Mouse (Mus musculus): ENCODE data around the gene Lmna.

Lmna gene

DNA sequence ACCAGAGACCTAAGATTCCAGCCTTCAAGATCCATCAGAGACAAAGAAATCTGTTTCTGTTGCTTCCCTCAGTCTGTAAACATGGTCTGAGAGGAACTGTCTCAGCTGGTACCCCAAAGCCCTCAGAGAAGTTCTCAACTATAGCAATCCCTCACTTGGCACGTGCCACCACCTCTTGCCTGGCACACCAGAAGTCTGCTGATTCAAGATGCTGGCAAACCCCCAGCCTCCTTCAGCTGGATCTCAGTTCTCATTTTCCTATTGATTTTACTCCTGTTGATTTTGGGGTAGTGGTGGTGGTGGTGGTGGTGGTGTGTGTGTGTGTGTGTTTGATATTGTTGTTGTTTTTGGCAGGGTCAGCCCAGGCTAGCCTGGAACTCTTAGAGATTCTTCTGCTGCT, 36.2 kb downstream of the Lmna start:
- DNase-seq (ENCODE audit: low spot score in 2 of 2) = no peak

DNA sequence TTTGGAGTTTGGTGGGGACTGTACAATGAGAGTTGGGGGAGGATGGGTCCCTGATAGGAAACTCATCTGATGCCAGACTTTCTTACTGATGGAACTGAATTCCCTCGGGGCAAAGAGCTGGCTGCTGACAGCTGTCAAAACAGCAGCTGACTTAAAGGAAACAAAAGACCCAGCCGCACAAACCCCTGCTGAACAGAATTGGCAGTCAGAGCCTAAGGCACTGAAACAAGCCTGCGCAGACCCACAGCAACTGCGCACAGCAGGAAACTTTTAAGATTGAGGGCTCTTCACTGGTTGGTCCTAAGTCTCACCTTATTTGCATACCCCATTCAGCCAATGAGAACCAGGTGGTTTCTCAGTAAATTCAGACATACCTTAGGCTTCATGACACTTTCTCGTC, 36.7 kb downstream of the Lmna start:
- DNase-seq (ENCODE audit: low spot score in 2 of 2) = no peak

DNA sequence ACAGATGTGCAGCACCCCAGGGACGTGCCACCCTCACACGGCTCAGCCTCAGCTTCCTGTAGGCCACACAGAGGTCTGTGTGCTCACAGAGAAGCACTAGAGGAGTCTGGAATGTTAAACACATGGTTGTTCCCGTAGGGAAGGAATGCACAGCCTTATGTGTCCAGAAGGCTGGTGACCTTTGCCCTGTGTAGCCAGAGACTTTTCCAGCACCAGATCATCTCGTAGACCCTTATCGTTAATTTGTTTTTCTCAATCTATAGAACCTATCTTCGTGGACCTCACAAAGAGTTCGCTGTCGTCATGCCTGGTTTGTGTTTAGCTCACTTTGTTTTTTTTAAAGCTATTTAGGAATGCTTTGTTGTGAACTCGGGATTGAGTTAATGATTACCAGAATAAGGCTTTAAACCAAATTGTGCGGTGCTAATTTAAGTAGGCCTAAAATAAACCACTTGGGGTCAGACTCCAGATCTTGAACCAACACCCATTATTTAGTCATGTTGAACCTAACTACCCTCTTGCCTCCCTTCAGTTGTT, 38.7 kb downstream of the Lmna start:
- DNase-seq (ENCODE audit: low spot score in 2 of 2) = no peak

DNA sequence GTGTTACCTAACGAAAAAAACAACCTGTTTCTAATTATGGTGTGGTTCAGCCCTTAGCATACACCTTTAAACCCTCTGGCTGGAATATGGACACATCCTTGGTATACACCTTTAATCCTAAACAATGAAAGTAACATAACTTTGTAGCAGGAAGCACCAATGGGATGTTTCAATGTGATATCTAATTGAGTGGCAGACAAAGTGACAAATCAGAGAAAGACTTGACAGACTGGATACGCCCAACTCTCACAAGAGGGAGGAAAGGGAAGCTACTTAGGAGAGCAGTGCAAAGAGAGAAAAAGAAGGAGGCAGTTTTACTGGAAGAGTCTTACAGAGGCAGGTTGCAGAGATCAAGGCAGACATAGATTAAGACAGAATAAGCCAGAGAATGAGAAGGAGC, 40.3 kb downstream of the Lmna start:
- no peak for DNase-seq (ENCODE audit: low spot score in 2 of 2)

DNA sequence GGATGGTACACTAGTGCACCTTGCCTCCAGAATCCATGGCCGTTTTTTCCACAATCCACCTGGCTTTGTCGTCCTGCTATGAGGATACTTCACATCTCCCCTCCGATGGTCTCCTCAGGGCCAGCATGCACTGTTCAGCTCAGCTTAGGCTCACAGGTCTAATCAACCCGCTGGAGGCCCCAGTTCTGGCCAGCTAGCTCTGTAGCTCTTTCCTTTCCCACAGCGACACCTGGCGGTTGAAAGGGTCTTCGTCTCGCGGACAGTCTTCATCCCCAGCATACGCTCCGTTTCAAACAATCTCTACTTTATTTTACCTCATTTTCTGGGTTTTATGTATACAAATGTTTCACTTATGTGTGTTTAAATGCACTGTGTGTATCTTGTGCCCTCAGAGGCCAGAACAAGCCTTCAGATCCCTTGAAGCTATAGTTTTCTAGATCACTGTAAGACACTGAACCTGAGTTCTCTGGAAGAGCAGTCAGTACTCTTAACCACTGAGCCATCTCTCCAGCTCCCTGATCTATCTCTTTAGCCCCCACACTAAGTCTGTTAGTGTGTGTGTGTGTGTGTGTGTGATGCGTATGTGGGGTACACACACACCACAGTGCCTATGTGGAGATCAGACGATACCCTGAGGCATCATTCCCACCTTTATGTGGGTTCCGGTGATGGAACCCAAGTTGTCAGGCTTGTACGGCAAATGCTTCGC, 42.5 kb downstream of the Lmna start:
- peak; percentile 93 to 94 for DNase-seq (ENCODE audit: low spot score in 2 of 2)

DNA sequence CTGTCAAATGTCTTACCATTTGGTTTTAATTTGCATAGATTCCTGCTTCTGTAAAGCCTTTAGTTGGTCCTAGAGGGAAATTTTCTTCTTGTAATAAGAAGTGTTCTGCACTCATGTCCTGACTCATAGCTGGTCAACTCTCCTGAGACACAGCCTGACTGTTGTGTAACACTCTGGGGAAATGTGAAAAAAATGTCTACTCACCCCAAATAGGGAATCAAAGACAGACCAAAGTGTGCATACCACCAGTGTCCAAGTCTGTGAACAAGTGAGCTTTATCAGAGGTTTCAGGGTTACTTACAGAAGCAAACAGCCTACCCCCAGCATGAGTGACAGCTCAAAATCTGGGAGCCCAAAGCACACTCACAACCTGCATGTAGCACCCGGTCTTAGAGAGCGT, 44.6 kb downstream of the Lmna start:
- DNase-seq (ENCODE audit: low spot score in 2 of 2) = no peak

DNA sequence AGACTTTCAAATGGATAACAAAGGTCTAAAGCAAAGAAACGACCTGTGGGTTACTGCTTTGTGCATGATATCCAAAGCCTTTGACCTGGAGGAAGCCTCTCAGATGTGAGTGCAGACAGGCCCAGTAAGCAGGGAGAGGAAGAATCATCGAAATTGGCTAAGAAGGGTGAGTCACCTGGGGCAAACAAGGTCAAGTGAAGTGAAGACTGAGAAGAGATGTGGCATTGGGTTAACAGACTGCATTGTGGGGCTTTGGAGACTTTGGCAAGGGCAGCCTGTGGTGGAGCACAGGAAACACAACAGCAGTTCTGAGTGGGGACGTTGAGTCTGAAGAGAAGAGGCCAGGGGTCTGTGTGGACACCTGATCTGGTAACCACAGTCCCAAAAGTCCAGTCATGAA, 45.3 kb downstream of the Lmna start:
- DNase-seq (ENCODE audit: low spot score in 2 of 2) = no peak

DNA sequence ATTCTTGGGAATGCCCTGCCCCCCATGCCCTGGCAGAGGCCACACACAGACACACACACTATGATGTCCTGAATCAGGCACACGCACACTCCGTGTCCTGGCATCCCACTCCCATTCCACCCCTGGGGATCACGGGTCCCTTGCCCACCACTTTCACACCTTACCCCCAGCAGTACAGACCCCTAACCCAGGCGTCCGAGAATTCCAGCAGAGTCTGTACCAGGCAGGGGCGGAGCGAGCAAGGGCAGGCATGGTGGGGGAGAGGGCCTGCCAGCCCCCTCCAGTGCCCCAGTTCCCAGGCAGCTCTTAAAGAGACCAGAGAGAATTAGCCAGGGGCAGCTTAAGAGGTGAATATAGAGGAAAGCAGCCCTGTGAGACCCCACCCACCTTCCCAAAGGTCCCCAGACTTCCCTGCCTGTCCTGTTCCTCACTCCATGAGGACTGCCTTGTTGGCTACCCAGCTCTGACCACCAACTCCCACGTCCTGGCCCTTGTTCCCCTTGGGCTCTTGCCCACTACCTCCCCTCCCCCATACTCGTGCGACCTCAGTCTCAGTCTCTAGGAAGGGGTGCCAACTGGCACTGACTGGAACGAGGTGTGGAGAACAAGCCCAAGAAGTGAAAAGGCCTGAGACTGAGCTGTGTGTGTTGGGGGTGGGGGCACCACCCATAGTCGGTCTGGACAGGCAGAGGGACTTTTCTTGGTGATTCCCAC, 48.6 kb downstream of the Lmna start, which contains the start of gene Sema4a:
Gene Sema4a (minus strand): TSS at position 200 of the 714 bp plus-strand sequence.
- DNase-seq (ENCODE audit: low spot score in 2 of 2) = no peak

DNA sequence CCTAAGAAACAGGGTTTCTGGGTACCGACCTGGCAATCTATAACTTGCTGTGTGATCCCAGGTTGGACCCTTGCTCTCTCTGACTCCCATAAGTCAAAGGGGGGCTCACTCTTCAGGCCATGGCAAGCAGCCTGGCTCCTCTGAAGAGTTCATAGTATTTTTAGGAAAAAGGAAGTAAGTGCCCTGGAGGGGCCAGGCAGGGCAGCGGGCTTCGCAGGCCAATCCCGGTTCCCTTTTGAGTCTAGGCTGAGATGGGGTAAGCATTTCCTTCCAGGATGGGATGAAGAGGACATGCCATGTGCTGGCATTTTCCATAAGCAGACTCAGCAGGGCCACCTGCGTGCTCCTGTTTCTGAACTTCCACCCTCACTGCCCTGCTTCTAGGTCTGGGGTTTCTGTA, 49.7 kb downstream of the Lmna start:
- DNase-seq (ENCODE audit: low spot score in 2 of 2) = no peak

DNA sequence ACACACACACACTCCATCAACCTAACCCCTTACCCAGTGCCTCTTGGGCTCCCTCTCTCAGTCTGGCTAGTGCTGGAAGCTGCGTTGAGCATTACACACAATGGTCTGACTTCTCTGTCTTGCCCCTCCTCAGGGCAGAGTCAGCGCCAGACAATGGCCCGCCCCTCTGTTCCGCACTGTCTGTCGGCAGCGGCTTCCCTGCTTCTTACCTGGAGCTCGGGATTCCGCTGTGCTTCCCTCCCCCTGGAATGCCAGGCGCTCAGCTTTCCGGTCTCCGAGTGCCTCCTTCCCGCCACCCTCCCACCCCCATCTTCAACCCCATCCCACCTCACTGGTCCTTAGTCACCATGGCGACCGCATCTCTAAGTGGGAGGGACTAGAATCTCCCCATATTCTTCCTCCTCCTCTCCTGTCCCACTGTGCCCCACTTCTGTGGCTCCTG, 51.0 kb downstream of the Lmna start:
- DNase-seq (ENCODE audit: low spot score in 2 of 2) = no peak

DNA sequence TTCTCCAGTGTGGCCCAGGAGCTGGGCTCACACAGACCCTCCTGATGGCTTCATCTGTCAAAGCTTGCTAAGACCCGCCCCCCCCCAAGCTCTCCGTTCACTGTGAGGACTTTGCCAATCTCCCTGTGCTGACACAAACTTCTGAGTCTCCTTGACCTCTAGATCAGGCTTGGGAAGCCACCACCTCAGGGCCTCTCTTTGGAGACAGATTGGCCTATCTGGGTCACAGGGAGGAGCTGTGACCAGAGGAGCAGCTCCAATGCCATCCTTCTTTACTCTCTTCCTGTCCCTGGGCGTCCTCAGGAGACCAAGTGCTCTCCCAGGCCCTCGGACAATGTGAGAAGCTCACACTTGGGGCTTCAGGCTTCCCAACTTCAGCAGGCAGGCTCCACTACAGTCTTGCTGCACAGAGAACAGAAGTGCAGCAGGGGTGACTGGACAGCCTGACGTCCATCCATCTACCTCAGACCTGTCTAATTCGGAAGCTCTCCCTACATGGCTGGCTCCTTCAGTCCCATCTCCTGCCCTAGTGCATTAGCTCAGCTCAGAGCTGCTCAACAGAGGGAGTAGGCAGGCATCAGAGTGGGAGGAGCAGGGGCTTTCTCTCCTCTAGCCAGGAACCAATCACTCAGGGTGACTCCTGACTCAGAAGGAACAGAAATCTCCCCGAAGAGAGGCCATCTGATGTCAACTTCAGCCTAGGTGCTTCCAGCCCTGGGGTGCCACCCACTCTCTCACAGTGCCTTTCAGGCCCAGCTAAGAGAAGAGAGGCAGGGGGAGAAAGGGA, 52.8 kb downstream of the Lmna start:
- no peak for DNase-seq (ENCODE audit: low spot score in 2 of 2)

DNA sequence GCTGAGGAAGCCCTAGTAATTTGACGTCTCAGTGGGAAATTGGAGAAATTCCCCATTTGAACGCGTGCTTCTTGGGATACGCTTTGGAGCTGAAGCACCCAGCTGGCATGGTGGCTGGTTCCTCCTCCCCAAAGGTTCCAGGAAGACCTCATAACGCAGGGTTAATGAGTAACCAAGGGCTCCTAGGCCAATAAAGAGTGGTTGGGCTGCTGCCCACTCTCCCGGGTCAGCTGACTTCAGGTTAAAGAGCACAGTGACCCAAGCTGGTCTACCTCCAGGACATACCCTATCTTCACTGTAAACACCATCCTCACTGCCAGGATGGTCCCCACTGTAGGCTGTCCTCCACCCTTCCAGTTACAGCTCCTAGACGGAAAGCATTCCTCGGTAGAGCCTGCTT, 53.4 kb downstream of the Lmna start:
- no peak for DNase-seq (ENCODE audit: low spot score in 2 of 2)

DNA sequence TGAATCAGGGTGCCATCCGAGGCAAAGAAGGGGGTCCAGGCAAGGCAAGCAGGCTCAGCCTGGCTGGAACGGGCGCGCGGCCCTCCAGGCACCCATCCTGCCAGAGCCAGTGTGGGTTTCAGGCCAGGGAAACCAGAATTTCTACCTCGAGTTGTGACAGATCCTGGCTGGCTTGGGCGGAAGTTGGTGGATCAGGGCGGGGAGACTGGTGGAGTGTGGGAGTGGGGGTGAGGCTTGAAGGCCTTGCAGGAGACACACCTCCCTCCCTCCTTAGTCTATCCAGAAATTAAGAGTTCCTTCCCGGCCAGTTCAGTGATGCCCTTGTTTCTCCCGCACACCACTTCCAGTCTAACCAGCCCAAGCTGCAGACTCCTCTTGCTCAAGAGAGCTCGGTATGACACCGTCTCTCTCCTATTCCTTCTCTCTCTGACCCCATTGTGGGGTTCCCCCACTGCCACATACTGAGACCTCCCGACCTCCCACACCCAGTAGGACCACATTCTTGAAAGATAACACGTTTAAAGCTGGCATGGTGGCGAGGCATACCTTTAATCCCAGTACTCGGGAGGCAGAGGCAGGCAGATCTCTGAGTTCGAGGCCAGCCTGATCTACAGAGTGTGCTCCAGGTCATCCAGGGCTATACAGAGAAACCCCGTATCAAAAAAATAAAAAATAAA, 54.0 kb downstream of the Lmna start:
- no peak for DNase-seq (ENCODE audit: low spot score in 2 of 2)

DNA sequence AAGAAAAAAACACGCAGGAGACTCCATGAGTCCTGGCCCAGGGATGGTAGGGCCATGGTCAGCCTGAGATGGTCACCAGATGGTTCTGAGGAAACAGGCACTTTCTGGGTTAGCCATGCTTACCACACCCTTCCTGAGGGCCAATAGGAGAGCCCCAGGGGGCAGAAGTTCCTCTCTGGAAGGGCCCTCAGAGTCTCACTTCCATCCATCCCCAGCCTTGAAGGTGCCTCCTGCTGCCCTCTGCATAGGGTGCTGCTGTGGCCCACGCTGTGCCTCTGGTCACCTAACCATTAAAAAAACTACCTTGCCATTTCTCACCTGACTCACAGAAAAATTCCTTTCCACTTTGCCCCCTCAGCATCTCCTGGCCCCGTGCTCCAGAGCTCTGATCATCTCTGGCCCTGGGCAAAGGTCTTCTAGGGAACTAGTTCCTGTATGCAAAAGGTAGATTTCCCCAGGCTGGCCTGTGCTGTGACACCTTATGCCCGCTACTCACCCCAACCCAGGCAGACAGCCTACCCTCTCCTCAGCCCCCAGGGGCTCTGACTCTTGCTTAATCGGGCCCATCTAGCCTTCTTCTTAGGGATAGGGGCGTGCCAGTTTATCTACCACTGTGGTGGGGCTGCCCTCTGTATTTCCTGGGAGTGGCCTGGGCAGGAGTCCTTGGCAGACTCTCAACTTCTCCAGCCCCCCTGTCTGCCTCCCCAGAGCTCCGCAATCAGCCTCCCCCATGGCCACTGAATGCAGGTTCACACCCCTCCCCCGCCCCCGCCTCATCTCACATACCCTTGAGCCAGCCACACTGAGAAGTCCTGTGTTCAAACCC, 54.8 kb downstream of the Lmna start:
- no peak for DNase-seq (ENCODE audit: low spot score in 2 of 2)

DNA sequence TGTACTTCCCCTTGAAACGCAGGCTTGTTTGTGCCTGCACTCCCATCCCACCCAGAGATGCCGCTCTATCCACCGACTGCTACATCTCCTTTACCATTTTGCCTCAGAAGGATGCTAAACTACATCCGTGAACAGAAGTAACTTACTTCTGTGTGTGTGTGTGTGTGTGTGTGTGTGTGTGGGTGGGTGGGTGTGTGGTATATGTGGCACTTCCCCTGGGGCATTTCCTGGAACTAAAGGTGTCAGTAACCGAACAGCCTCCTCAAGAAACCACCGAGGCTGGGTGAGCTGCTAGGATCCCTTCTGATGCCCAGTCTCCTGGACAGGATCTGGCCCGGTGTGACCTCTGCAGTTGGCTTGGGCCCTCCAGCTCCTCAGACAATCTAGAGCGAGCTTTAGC, 55.8 kb downstream of the Lmna start:
- no peak for DNase-seq (ENCODE audit: low spot score in 2 of 2)

DNA sequence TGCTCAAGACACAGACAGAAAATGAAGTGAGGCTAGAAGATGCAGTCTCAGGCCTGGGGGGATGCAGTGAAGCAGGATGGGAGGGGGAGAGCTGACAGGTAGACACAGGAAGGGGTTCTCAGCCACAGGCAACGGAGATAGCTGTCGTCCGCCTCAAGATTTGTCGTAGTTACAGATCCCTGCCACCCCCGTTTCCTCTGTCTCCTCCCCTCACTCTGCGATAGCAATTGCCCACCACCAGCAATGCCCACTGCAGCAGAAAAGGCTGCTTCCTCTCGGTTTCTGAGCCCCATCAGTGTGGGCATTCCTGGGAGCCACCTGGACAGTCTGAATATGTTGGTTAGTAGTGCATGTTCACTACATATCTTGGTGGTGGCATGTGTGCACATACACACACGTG, 56.4 kb downstream of the Lmna start:
- no peak for DNase-seq (ENCODE audit: low spot score in 2 of 2)

DNA sequence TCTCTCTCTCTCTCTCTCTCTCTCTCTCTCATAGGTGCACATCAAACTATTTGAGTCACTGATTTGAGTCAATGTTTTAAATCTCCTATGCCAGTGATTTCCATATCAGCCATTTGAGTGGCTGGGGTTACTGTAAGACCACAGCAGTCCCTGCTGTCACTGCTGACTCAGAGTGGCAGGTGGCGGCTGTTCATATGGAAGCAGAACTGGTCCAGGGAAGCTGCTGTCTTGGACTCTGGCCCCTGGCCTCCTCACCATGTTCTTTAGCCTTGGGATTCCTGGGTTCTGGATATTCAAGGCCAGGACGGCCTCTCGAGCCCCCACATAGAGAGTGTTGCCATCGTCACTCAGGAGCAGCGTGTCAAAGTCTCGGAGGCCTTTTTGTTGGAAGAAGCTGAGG, 57.0 kb downstream of the Lmna start:
- no peak for DNase-seq (ENCODE audit: low spot score in 2 of 2)

DNA sequence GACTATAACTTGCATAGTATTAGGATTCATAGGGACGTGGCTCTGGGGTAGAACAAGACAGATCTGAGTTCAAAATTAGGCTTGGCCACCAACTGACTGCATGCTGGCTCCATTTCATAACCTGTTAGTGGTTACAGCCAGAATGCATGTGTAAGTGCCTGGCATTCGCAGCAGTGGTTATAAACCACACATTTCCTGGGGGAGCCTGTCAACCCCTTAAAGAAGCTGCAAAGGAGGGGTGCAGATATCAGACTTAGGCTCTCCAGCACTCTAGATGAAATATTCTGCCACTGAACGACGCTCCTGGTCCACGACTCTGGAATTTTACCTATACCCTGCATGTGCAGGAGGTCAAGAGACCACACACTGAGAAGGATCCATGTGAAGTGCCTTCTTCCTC, 57.5 kb downstream of the Lmna start:
- no peak for DNase-seq (ENCODE audit: low spot score in 2 of 2)

DNA sequence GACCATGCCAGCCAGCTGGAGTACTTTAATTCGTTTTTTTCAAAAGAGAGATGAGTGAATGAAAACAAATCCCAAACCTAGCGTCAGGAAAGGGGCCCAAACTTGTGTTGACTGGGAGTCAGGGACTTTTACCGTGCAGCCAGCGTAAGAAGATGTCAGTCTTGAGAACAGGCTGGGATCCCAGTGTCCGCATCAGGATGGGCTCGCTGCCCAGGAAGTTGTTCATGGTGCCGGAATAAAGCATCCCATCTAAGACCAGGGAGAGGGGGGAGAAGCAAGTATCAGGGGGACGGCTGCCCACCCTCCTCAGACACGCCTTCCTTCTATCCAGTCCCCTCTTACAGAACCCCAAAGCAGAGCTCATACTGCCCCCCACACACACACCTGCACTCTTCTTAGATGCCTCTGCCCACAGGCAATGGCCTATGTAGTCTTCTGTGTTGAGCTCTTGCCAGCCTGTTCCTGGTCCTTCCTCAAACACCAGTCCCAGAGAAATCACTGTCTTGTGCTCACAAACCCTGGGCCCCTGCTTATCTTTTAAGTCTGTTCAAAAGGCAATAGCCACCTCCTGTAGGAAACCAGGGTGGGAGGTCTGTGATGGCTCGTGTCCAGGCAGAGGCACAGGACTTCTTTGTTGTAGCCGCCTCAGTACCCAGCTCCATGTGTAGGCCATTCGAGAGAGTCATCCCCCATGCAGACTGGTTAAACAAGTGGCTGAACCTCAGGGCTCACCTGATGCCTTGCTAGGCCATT, 59.2 kb downstream of the Lmna start:
- no peak for DNase-seq (ENCODE audit: low spot score in 2 of 2)

DNA sequence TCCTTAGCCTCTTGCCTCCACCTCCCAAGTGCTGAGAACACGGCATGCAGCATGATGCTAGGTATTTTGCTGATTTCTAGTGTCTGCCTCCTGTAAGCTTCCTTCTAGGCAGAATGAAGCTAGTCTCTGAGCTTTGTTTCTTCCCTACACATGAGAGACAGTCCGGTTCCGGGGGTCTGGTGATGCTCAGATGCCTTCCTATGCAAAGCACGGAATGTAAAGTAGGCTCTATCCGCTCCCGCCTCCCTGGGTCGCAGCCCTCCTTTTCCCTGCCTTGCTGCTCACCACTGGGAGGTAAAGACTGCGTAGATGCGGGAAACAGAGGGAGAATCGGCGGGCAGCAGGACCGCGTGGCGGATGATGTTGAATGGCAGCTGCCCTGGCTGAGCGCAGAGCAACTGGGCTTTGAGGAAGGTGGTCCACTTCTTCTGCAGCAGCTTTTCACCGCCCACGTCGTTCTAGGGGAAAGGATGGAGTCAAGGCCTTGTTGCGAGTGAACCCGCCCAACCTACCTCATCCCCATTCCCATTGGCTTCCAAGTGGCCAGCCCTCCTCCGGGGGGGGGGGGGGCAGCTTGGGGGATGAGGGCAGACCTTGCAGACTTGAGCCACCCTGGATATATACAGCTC, 60.2 kb downstream of the Lmna start:
- DNase-seq (ENCODE audit: low spot score in 2 of 2) = peak in 1 of 2 experiments; percentile 44
